Mouse (Mus musculus) heart, embryonic 13.5 days (tissue): ENCODE results near the gene Lonp1. TPM values are rescaled to one million over a fixed set of nuclear protein-coding genes. Genes with fewer than 3 reads are reported as not detected.
"Not testable (repeated sequence)": the region's sequence is repeated elsewhere in the genome, so short reads cannot be mapped to it uniquely, and the experiment has no call there.

Experiments
- ATAC-seq: fragments of 200-750 bp; cut with Nextera tagmentation; 2 replicates; pipeline ENCODE4 v1.8.0; 2017; ENCODE audit warnings: moderate TSS enrichment; ENCODE audit not compliant: insufficient number of reproducible peaks, low FRiP score, low TSS enrichment; ENCODE audit errors: extremely low read depth
- H3K27ac ChIP-seq: fragments of 300-500 bp; sonication (generic); replicated peaks from 2 replicates; pipeline ENCODE4 v1.5.1; 2015; ENCODE audit warnings: moderate library complexity, mild to moderate bottlenecking, inconsistent platforms
- H3K27me3 ChIP-seq: fragments of 300-500 bp; sonication (generic); replicated peaks from 2 replicates; pipeline ENCODE4 v1.6.1; 2015; ENCODE audit warnings: mild to moderate bottlenecking, inconsistent platforms
- H3K36me3 ChIP-seq: fragments of 300-500 bp; sonication (generic); 2 replicates; pipeline ENCODE4 v1.6.1; 2015; ENCODE audit warnings: mild to moderate bottlenecking, inconsistent platforms
- H3K4me1 ChIP-seq: fragments of 300-500 bp; sonication (generic); 2 replicates; pipeline ENCODE4 v1.6.1; 2015; ENCODE audit warnings: inconsistent platforms
- H3K4me2 ChIP-seq: fragments of 300-500 bp; sonication (generic); 2 replicates; pipeline ENCODE4 v1.6.1; 2015; ENCODE audit warnings: inconsistent platforms, mild to moderate bottlenecking, moderate library complexity
- H3K4me3 ChIP-seq: fragments of 300-500 bp; sonication (generic); 2 replicates; pipeline ENCODE4 v1.5.1; 2015; ENCODE audit warnings: moderate library complexity, mild to moderate bottlenecking, inconsistent platforms
- H3K9ac ChIP-seq: fragments of 300-500 bp; sonication (generic); 2 replicates; pipeline ENCODE4 v1.6.1; 2015; ENCODE audit warnings: inconsistent platforms, mild to moderate bottlenecking, moderate library complexity
- H3K9me3 ChIP-seq: fragments of 300-500 bp; sonication (generic); 2 replicates; pipeline ENCODE4 v1.6.1; 2016; ENCODE audit warnings: inconsistent platforms
- WGBS: fragments of 180-500 bp; shearing (Covaris S2); methylation state at CpG from one replicate; pipeline ENCODE4 v1.1.7; 2015; ENCODE audit warnings: mixed read lengths; 5-methylcytosine and 5-hydroxymethylcytosine counted together
- polyA plus RNA-seq: library from polyadenylated mRNA; unstranded; fragments of >200 nt; fragmentation: Nextera tagmentation; extraction: Ambion mirVana; gene quantifications from 2 replicates; pipeline ENCODE4 v1.2.1, GENCODE M21; 2015

Gene Lonp1
- polyA plus RNA-seq, 1 experiment from 2014 or later, result 54.4 TPM

- ATAC-seq, result no peak
- 90% methylated on average over 8 of the region's 8 CpGs for WGBS
- H3K4me3 ChIP-seq, result no peak overlapping the region
Observed at GRCm38 (mm10) chr17:56617628-56618027, 9.1 kb downstream of the Lonp1 start.

GRCm38 (mm10) chr17:56616725-56617124 lies 10.0 kb downstream of the Lonp1 start:
- no peak for ATAC-seq
- H3K36me3 ChIP-seq, result peaks cover 77% of the 10 kb centered on the region
- peaks cover 28% of the 10 kb centered on the region for H3K4me1 ChIP-seq
- H3K4me3 ChIP-seq, result no peak overlapping the region
- no peak overlapping the region for H3K27ac ChIP-seq
- H3K9ac ChIP-seq, result no peak overlapping the region
- no peaks in the 10 kb centered on the region for H3K9me3 ChIP-seq
- H3K4me2 ChIP-seq, result no peak overlapping the region
- WGBS, result 83% methylated on average over 3 of the region's 3 CpGs
- H3K27me3 ChIP-seq, result no peaks in the 10 kb centered on the region

More at GRCm38 (mm10) chr17:56617628-56618027, 9.1 kb downstream of the Lonp1 start:
- Histone ChIP-seq H3K4me2 (no peak overlapping the region), H3K9ac (no peak overlapping the region), H3K27me3 (no peaks in the 10 kb centered on the region), H3K4me1 (peaks cover 20% of the 10 kb centered on the region), H3K27ac (no peak overlapping the region), H3K9me3 (no peaks in the 10 kb centered on the region), H3K36me3 (peaks cover 86% of the 10 kb centered on the region)

GRCm38 (mm10) chr17:56615792-56616191 lies 10.9 kb downstream of the Lonp1 start:
- ATAC-seq, result no peak
- WGBS, result 85% methylated on average over 4 of the region's 4 CpGs
- Histone ChIP-seq H3K9ac (no peak overlapping the region), H3K27ac (no peak overlapping the region), H3K36me3 (peaks cover 68% of the 10 kb centered on the region), H3K4me1 (peaks cover 31% of the 10 kb centered on the region), H3K4me2 (no peak overlapping the region), H3K9me3 (no peaks in the 10 kb centered on the region), H3K27me3 (no peaks in the 10 kb centered on the region), H3K4me3 (no peak overlapping the region)

GRCm38 (mm10) chr17:56615136-56615784 lies 11.4 kb downstream of the Lonp1 start:
- no peaks in the 10 kb centered on the region for H3K27me3 ChIP-seq
- no peak overlapping the region for H3K27ac ChIP-seq
- H3K9me3 ChIP-seq, result no peaks in the 10 kb centered on the region
- H3K9ac ChIP-seq, result peak overlapping the region; percentile 96
- H3K4me3 ChIP-seq, result peak overlapping the region; percentile 77
- H3K36me3 ChIP-seq, result peaks cover 62% of the 10 kb centered on the region
- WGBS, result 83% methylated on average over 11 of the region's 11 CpGs
- ATAC-seq, result no peak
- peak overlapping the region; percentile 94 for H3K4me2 ChIP-seq
- H3K4me1 ChIP-seq, result peaks cover 34% of the 10 kb centered on the region

- ATAC-seq, result no peak
- H3K27me3 ChIP-seq, result no peaks in the 10 kb centered on the region
- H3K4me3 ChIP-seq, result peak overlapping the region; percentile 77
- peak overlapping the region; percentile 94 for H3K4me2 ChIP-seq
- H3K9me3 ChIP-seq, result no peaks in the 10 kb centered on the region
- H3K4me1 ChIP-seq, result peaks cover 38% of the 10 kb centered on the region
- H3K36me3 ChIP-seq, result peaks cover 55% of the 10 kb centered on the region
- 28% methylated on average over 14 of the region's 14 CpGs for WGBS
- peak overlapping the region; percentile 96 for H3K9ac ChIP-seq
- peak overlapping the region; percentile 90 for H3K27ac ChIP-seq
Observed at GRCm38 (mm10) chr17:56614391-56615135, 12.1 kb downstream of the Lonp1 start.

GRCm38 (mm10) chr17:56613893-56614292 lies 12.8 kb downstream of the Lonp1 start:
- H3K9ac ChIP-seq, result peak overlapping the region; percentile 96
- H3K9me3 ChIP-seq, H3K27me3 ChIP-seq, ATAC-seq: not testable (repeated sequence)
- peaks cover 49% of the 10 kb centered on the region for H3K36me3 ChIP-seq
- H3K4me3 ChIP-seq, result peak overlapping the region; percentile 77
- WGBS, result under 1% methylated on average over 26 of the region's 26 CpGs
- peak overlapping the region; percentile 90 for H3K27ac ChIP-seq
- peaks cover 38% of the 10 kb centered on the region for H3K4me1 ChIP-seq
- peak overlapping the region; percentile 94 for H3K4me2 ChIP-seq

GRCm38 (mm10) chr17:56613236-56613844 lies 13.3 kb downstream of the Lonp1 start, which contains the start of gene Rpl36:
Gene Rpl36, plus strand, starts transcription at chr17:56613416.
- Histone ChIP-seq H3K4me2 (peak within 1 kb of the TSS; percentile 94), H3K4me1 (peaks cover 44% of the 10 kb centered on the region), H3K4me3 (peak within 1 kb of the TSS; percentile 77), H3K9me3 (no peaks in the 10 kb centered on the region), H3K27me3 (no peaks in the 10 kb centered on the region), H3K36me3 (peaks cover 43% of the 10 kb centered on the region), H3K27ac (peak within 1 kb of the TSS; percentile 90), H3K9ac (peak within 1 kb of the TSS; percentile 96)
- peak; percentile 17; the same call in 1 of the 2 replicates for ATAC-seq
- WGBS, result under 1% methylated on average over 52 of the region's 52 CpGs

GRCm38 (mm10) chr17:56612565-56612939 lies 14.1 kb downstream of the Lonp1 start:
- not testable (repeated sequence) for H3K9me3 ChIP-seq, H3K27ac ChIP-seq, H3K27me3 ChIP-seq, ATAC-seq, H3K9ac ChIP-seq
- Histone ChIP-seq H3K4me2 (peak overlapping the region; percentile 39; the same call in 1 of the 2 replicates), H3K36me3 (peaks cover 43% of the 10 kb centered on the region), H3K4me1 (peaks cover 49% of the 10 kb centered on the region), H3K4me3 (peak overlapping the region; percentile 29; the same call in 1 of the 2 replicates)
- 69% methylated on average over 10 of the region's 10 CpGs for WGBS

- Histone ChIP-seq H3K4me3 (peak overlapping the region; percentile 29), H3K4me2 (peak overlapping the region; percentile 39), H3K9ac (peak overlapping the region; percentile 45), H3K36me3 (peaks cover 43% of the 10 kb centered on the region), H3K27ac (no peak overlapping the region), H3K9me3 (no peaks in the 10 kb centered on the region), H3K4me1 (peaks cover 49% of the 10 kb centered on the region), H3K27me3 (no peaks in the 10 kb centered on the region)
- WGBS, result 15% methylated on average over 14 of the region's 14 CpGs
- ATAC-seq, result 0 out of 2 replicates have a peak, but pooled peaks have one; percentile 8
Observed at GRCm38 (mm10) chr17:56611861-56612564, 14.7 kb downstream of the Lonp1 start.

- no peak overlapping the region for H3K9ac ChIP-seq
- 69% methylated on average over 2 of the region's 2 CpGs for WGBS
- no peaks in the 10 kb centered on the region for H3K27me3 ChIP-seq
- peaks cover 43% of the 10 kb centered on the region for H3K36me3 ChIP-seq
- H3K27ac ChIP-seq, result no peak overlapping the region
- no peak for ATAC-seq
- H3K4me3 ChIP-seq, result no peak overlapping the region
- H3K9me3 ChIP-seq, result no peaks in the 10 kb centered on the region
- 0 out of 2 replicates have a peak overlapping the region, but pooled peaks have one; percentile 39 for H3K4me2 ChIP-seq
- peaks cover 49% of the 10 kb centered on the region for H3K4me1 ChIP-seq
Observed at GRCm38 (mm10) chr17:56611323-56611722, 15.4 kb downstream of the Lonp1 start.
